In the genomic region with DNA sequence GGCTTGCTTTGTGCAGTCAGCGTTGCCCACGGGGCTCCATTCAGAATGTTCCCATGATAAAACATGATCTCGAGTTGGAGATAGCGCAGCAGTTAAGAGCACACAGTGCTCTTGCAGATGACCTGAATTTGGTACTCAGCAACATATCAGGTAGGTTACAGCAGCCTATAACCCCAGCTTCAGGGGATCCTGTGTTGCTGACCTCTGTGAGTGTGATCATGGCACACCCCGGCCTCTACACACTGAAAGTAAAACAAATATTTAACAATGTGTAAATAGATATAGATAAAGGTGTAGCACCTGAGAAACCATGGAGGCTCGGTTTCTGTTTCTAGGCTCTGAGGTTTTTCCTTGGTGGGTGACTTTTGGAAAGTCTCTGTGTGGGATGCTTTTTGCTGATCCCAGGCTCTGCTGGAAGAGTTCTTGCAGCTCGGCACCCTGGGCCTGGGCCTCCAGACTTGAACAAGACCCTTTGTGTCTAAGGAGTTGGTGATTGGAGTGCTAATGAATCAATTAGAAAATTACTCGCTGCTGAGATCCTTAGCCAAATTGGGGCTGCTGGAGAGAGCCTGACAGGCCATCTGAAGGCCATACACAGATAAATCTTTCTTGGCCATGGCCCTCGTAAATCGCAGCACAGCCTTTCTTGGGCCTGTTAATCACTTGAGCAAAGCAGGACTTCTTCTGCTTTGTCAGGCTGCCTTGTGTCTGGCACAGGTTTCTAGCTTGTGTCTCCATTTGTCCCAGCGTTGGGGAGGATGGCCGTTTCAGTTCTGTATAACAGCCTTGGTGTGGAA, we compare ENCODE assay signal across 9 mouse cellular contexts. TPM values are rescaled to one million over a fixed set of nuclear protein-coding genes. Genes with fewer than 3 reads are reported as not detected.
DNase-seq lines count a peak whose midpoint lies in the region; ATAC-seq and TF ChIP-seq lines count a peak whose summit lies in the region.
"Had no signal": no experiment of that assay in that cellular context is flagged by ENCODE, and none has a peak within 500 bp of the region (broad histone marks: within the 10 kb centered on the region; RNA-seq: fewer than 3 reads in every experiment).

No protein-coding gene starts in this region.

- H3K36me3 ChIP-seq in testis, adult 2 months (ENCODE audit: control insufficient read depth, insufficient read depth, low read length), result no peaks in the 10 kb centered on the region
- peaks cover 54% of the 10 kb centered on the region for H3K36me3 ChIP-seq in hindbrain, embryonic 10.5 days
- H3K36me3 ChIP-seq in midbrain, embryonic 15.5 days (replicated peaks), result no peaks in the 10 kb centered on the region

- peak overlapping the region; percentile 68 for H3K4me3 ChIP-seq in testis, adult 2 months (ENCODE audit: control insufficient read depth, low read depth, low read length)
- H3K4me3 ChIP-seq in hindbrain, embryonic 10.5 days, result no peak overlapping the region
- H3K4me3 ChIP-seq in midbrain, embryonic 15.5 days, result no peak overlapping the region
- H3K4me3 ChIP-seq in lung, adult 2 months (replicated peaks; ENCODE audit: extremely low read depth, low read depth, low read length), result no peak overlapping the region
- H3K4me3 ChIP-seq: limb, embryonic 12.5 days had no signal

- H3K9ac ChIP-seq in midbrain, embryonic 15.5 days, result no peak overlapping the region
- H3K9ac ChIP-seq: limb, embryonic 12.5 days had no signal

- WGBS in hindbrain, embryonic 10.5 days, result 83% methylated on average over 12 of the region's 12 CpGs
- 67% methylated on average over 12 of the region's 12 CpGs for WGBS in midbrain, embryonic 15.5 days
- WGBS in lung, adult 2 months, result 72% methylated on average over 12 of the region's 12 CpGs

- H3K27me3 ChIP-seq in testis, adult 2 months (ENCODE audit: control insufficient read depth, insufficient read depth, low read length), result no peaks in the 10 kb centered on the region
- H3K27me3 ChIP-seq in hindbrain, embryonic 10.5 days (ENCODE audit: insufficient read depth, poor library complexity, severe bottlenecking), result no peaks in the 10 kb centered on the region
- H3K27me3 ChIP-seq in midbrain, embryonic 15.5 days (replicated peaks), result no peaks in the 10 kb centered on the region
- H3K27me3 ChIP-seq: limb, embryonic 12.5 days had no signal

- no peak for ATAC-seq in midbrain, embryonic 15.5 days (replicated peaks)

- no peak for TF ChIP-seq CTCF in testis, adult 2 months (IDR thresholded peaks at IDR 0.05; ENCODE audit: control insufficient read depth, insufficient read depth, insufficient replicate concordance, low read depth, low read length)
- no peak for TF ChIP-seq CTCF in lung, adult 2 months (IDR thresholded peaks at IDR 0.05; ENCODE audit: insufficient read depth, low read length)

- no peaks in the 10 kb centered on the region for H3K9me3 ChIP-seq in hindbrain, embryonic 10.5 days
- H3K9me3 ChIP-seq in midbrain, embryonic 15.5 days, result no peaks in the 10 kb centered on the region
- H3K9me3 ChIP-seq: limb, embryonic 12.5 days had no signal

- DNase-seq in testis, postnatal 10 days (ENCODE audit: low spot score), result no peak
- DNase-seq in hindbrain, embryonic 10.5 days (ENCODE audit: low spot score), result no peak
- DNase-seq in lung, adult 2 months, result no peak
- DNase-seq in spleen, postnatal 14 days (ENCODE audit: low spot score in 2 of 2), result no peak
- no peak for DNase-seq in frontal cortex, adult 2 months (ENCODE audit: extremely low spot score in 1 of 2, low spot score in 1 of 2)
- DNase-seq: heart, postnatal 4 days had no signal

- no peaks in the 10 kb centered on the region for H3K4me1 ChIP-seq in testis, adult 2 months (ENCODE audit: control insufficient read depth, insufficient read depth, low read length)
- peaks cover 87% of the 10 kb centered on the region for H3K4me1 ChIP-seq in hindbrain, embryonic 10.5 days (replicated peaks)
- peaks cover 77% of the 10 kb centered on the region for H3K4me1 ChIP-seq in midbrain, embryonic 15.5 days
- H3K4me1 ChIP-seq in lung, adult 2 months (ENCODE audit: control insufficient read depth, insufficient read depth, low read length), result no peaks in the 10 kb centered on the region; the same call in 1 of the 2 replicates

- H3K4me2 ChIP-seq in midbrain, embryonic 15.5 days, result no peak overlapping the region
- H3K4me2 ChIP-seq: limb, embryonic 12.5 days had no signal

- no peak overlapping the region for H3K27ac ChIP-seq in testis, adult 2 months (ENCODE audit: control insufficient read depth, insufficient read depth, low read depth, low read length)
- H3K27ac ChIP-seq in hindbrain, embryonic 10.5 days, result 0 out of 2 replicates have a peak overlapping the region, but pooled peaks have one; percentile 50
- peak overlapping the region; percentile 40; the same call in 1 of the 2 replicates for H3K27ac ChIP-seq in midbrain, embryonic 15.5 days

- TF ChIP-seq POLR2A in testis, adult 2 months (IDR thresholded peaks at IDR 0.05; ENCODE audit: control insufficient read depth, low read depth, low read length), result no peak
- TF ChIP-seq POLR2A in lung, adult 2 months (IDR thresholded peaks at IDR 0.05; ENCODE audit: borderline replicate concordance, extremely low read depth, low read depth, low read length), result no peak

RNA-seq across cellular contexts. Expression of a gene that starts 49.2 kb away (rescaled TPM):
- 38.3 and 44.1 TPM in 2 replicates for polyA plus RNA-seq in testis, adult 2 months (2012; rRNA removed)
- 140 and 180 TPM in 2 replicates for polyA plus RNA-seq in hindbrain, embryonic 10.5 days (2016; fragmentation: Nextera tagmentation; extraction: Ambion mirVana)
- polyA plus RNA-seq in midbrain, embryonic 15.5 days (2015; fragmentation: Nextera tagmentation; extraction: Ambion mirVana), result 175 and 194 TPM in 2 replicates
- 41.0 and 43.2 TPM in 2 replicates for polyA plus RNA-seq in lung, adult 2 months (2012; rRNA removed)
- polyA plus RNA-seq in frontal cortex, adult 2 months (2012; rRNA removed), result 92.7 and 95.6 TPM in 2 replicates
